Mouse (Mus musculus): ENCODE measurements around the gene Ugt2b35. TPM values are rescaled to one million over a fixed set of nuclear protein-coding genes. Genes with fewer than 3 reads are reported as not detected.
"Not testable (repeated sequence)": the region's sequence is repeated elsewhere in the genome, so short reads cannot be mapped to it uniquely, and the experiment has no call there.

The Ugt2b35 gene
- polyA plus RNA-seq (2012; rRNA removed): not detected in 2 replicates
- polyA plus RNA-seq (2014; fragmentation: Nextera tagmentation; extraction: Ambion mirVana): not detected in 2 replicates

DNA sequence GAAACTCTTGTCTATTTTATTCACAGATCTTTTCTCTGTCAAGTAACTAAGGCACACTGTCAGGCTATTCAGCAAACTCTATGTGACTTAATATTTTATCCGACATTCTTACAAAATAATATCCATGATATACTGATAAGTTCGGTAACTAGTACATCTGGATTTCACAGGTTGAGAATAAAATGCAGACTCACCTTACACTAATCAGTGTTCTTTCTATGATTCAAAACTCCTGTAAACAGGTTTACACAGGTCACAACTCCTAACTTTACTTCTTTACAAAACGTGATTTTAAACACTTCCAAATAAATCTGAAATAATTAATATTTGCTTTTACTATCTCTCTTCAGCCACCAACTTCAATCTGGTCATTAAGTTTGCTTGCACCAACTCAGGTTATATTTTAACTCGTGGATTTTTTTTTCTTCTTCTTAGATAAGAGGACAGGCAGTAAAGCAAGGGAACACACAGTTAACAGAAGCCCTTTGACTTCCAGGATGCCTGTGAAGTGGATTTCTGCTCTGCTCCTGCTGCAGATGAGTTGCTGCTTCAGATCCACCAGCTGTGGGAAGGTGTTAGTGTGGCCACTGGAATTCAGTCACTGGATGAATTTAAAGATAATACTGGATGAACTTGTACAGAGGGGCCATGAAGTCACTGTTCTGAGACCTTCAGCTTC, at the start of gene Ugt2b35:
TSS of gene Ugt2b35 (plus strand) at position 466 of the 679 bp plus-strand sequence.
- no peaks in the 10 kb centered on the region for H3K27me3 ChIP-seq (ENCODE audit: control insufficient read depth, insufficient read depth, low read length)
- WGBS: 67% methylated on average over 4 of the region's 4 CpGs

DNA sequence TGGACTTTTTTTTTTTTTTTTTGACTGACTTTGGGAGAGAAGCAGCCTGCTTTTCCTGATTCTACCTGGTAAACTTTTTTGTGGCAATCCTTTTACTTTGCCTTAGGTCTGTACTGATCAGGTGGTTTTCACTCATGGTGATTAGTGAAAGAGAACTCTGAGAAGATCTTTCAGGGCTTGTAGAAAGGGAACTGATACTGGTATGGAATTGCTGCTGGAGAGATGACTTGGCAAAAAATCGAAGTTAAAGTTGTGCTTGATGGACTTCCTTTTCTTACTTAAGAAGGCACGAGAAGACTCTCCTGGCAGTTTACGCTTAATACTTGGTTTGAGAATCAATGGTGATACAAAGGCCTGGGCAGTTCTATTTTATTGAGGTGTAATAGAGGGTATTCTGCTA, 40.2 kb upstream of the Ugt2b35 start:
- TF ChIP-seq POLR2A (IDR thresholded peaks at IDR 0.05; ENCODE audit: borderline replicate concordance, extremely low read depth, insufficient read depth, insufficient read length): no peak

More for the DNA sequence above, at the start of gene Ugt2b35:
- no peak for TF ChIP-seq POLR2A (IDR thresholded peaks at IDR 0.05; ENCODE audit: borderline replicate concordance, extremely low read depth, insufficient read depth, insufficient read length)
- H3K9ac ChIP-seq (ENCODE audit: low read depth, low read length, severe bottlenecking): no peak within 1 kb of the TSS
- no peaks in the 10 kb centered on the region for H3K36me3 ChIP-seq (ENCODE audit: control insufficient read depth, insufficient read depth, low read length)
- ATAC-seq (ENCODE audit: low FRiP score, low read depth) (no peak), DNase-seq (ENCODE audit: low spot score) (no peak)
- H3K27ac ChIP-seq (replicated peaks; ENCODE audit: low read depth, low read length): no peak within 1 kb of the TSS
- no peaks in the 10 kb centered on the region for H3K9me3 ChIP-seq (ENCODE audit: control insufficient read depth, low read length)
- H3K4me1 ChIP-seq (ENCODE audit: control insufficient read depth, insufficient read depth, low read length): no peaks in the 10 kb centered on the region
- H3K4me3 ChIP-seq (replicated peaks; ENCODE audit: low read length): no peak within 1 kb of the TSS
- no peak within 1 kb of the TSS for H3K4me2 ChIP-seq (replicated peaks; ENCODE audit: low read depth, low read length, severe bottlenecking)

DNA sequence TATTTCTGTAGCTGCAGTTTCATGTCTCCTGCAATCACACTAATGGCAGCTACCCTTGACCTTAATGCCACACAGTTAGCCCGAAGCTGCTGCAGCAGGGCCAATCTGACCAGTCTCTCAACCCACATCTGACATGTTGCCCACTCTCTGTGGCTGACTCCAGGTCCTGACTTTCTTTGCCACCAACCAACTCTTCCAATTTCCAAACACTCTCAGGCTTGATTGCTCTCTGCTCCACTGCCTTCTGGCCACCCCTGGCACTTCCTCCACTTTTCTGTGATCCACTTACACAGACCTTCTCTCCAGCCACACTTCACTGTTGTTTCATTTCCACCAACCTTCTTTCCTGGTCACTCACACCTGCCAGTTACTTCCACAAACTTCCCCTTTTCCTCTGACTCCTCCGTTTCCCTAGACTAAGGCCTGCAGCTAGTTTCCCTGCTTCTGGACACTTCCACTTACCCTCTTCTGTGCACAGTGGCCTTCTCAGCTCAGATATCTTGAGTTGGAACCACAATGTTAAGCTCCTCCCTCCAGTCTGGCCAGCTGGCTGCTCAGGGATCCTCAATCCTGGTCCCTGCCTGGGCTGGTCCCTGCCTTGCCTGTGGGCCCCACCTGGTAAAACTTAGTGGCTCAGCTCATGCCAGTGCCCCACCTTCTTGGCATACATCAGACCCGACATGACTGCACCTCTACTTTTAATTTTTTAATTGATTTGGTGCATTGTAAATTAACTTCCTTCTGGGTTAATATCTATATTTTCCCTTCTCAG, 38.9 kb upstream of the Ugt2b35 start:
- no peaks in the 10 kb centered on the region for H3K4me1 ChIP-seq (ENCODE audit: control insufficient read depth, insufficient read depth, low read length)
- H3K27me3 ChIP-seq (ENCODE audit: control insufficient read depth, insufficient read depth, low read length): no peaks in the 10 kb centered on the region
- WGBS: 66% methylated on average over 3 of the region's 3 CpGs
- no peak overlapping the region for H3K4me3 ChIP-seq (replicated peaks; ENCODE audit: low read length)
- no peak for TF ChIP-seq POLR2A (IDR thresholded peaks at IDR 0.05; ENCODE audit: borderline replicate concordance, extremely low read depth, insufficient read depth, insufficient read length)
- ATAC-seq (ENCODE audit: low FRiP score, low read depth) (no peak), DNase-seq (ENCODE audit: low spot score) (no peak)
- no peaks in the 10 kb centered on the region for H3K36me3 ChIP-seq (ENCODE audit: control insufficient read depth, insufficient read depth, low read length)
- H3K27ac ChIP-seq (replicated peaks; ENCODE audit: low read depth, low read length): no peak overlapping the region
- no peak overlapping the region for H3K4me2 ChIP-seq (replicated peaks; ENCODE audit: low read depth, low read length, severe bottlenecking)
- no peaks in the 10 kb centered on the region for H3K9me3 ChIP-seq (ENCODE audit: control insufficient read depth, low read length)
- no peak overlapping the region for H3K9ac ChIP-seq (ENCODE audit: low read depth, low read length, severe bottlenecking)

More for the DNA sequence above, 40.2 kb upstream of the Ugt2b35 start:
- Histone ChIP-seq H3K4me2 (replicated peaks; ENCODE audit: low read depth, low read length, severe bottlenecking) (no peak overlapping the region), H3K27ac (replicated peaks; ENCODE audit: low read depth, low read length) (no peak overlapping the region), H3K4me3 (replicated peaks; ENCODE audit: low read length) (no peak overlapping the region), H3K4me1 (ENCODE audit: control insufficient read depth, insufficient read depth, low read length) (no peaks in the 10 kb centered on the region), H3K36me3 (ENCODE audit: control insufficient read depth, insufficient read depth, low read length) (no peaks in the 10 kb centered on the region), H3K9ac (ENCODE audit: low read depth, low read length, severe bottlenecking) (no peak overlapping the region), H3K27me3 (ENCODE audit: control insufficient read depth, insufficient read depth, low read length) (no peaks in the 10 kb centered on the region), H3K9me3 (ENCODE audit: control insufficient read depth, low read length) (no peaks in the 10 kb centered on the region)
- ATAC-seq (ENCODE audit: low FRiP score, low read depth) (no peak), DNase-seq (ENCODE audit: low spot score) (no peak)
- WGBS: 86% methylated on average over 3 of the region's 3 CpGs

DNA sequence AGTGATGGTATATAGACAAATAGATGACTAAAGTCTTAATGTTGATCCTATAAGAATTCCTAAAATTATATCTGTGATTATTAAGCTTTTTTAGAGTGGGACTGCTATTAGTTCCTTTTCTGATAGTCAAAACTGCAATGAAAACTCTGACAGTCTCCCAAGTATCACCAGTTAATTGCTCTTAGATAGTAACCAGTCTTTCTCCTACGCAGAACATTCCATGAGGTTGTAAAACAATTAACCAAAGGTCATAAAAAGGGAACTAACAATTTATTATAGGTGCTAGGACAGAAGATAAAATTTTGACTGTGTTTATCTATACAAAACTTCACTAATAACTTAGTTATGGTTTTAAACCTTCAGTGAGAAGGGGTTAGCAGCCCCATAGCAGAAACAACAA, 37.8 kb upstream of the Ugt2b35 start:
- not testable (repeated sequence) for H3K9ac ChIP-seq (ENCODE audit: low read depth, low read length, severe bottlenecking); H3K4me1 ChIP-seq (ENCODE audit: control insufficient read depth, insufficient read depth, low read length); H3K4me2 ChIP-seq (replicated peaks; ENCODE audit: low read depth, low read length, severe bottlenecking); H3K9me3 ChIP-seq (ENCODE audit: control insufficient read depth, low read length); ATAC-seq (ENCODE audit: low FRiP score, low read depth); H3K27ac ChIP-seq (replicated peaks; ENCODE audit: low read depth, low read length); H3K36me3 ChIP-seq (ENCODE audit: control insufficient read depth, insufficient read depth, low read length); DNase-seq (ENCODE audit: low spot score); H3K4me3 ChIP-seq (replicated peaks; ENCODE audit: low read length); H3K27me3 ChIP-seq (ENCODE audit: control insufficient read depth, insufficient read depth, low read length)
- WGBS: 6% methylated on average over 1 of the region's 1 CpGs

DNA sequence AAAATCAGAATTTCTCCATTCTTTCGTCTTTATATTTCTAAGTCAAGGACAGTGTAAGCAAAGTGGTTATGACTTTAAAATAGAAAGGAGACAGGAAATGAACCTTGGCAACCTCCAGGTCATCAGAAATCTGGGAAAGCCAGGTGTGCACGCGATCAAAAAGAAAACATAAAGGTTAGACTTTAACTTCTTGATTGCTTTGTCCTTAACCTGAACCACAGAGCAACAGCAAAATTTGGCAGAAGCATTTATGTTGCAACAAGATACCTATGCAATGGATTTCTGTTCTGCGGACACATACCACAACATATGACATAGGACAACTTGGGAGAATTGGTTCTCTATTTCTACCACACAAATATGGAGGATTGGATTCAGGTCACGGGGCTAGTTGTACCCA, 33.4 kb upstream of the Ugt2b35 start:
- DNase-seq (ENCODE audit: low spot score); H3K27me3 ChIP-seq (ENCODE audit: control insufficient read depth, insufficient read depth, low read length); H3K27ac ChIP-seq (replicated peaks; ENCODE audit: low read depth, low read length); H3K9ac ChIP-seq (ENCODE audit: low read depth, low read length, severe bottlenecking); H3K4me3 ChIP-seq (replicated peaks; ENCODE audit: low read length); H3K4me2 ChIP-seq (replicated peaks; ENCODE audit: low read depth, low read length, severe bottlenecking); H3K4me1 ChIP-seq (ENCODE audit: control insufficient read depth, insufficient read depth, low read length); H3K36me3 ChIP-seq (ENCODE audit: control insufficient read depth, insufficient read depth, low read length); H3K9me3 ChIP-seq (ENCODE audit: control insufficient read depth, low read length); ATAC-seq (ENCODE audit: low FRiP score, low read depth): not testable (repeated sequence)
- 92% methylated on average over 5 of the region's 5 CpGs for WGBS

All from limb, embryonic 14.5 days (tissue).